Mouse (Mus musculus): ENCODE results near the gene Maip1. TPM values are rescaled to one million over a fixed set of nuclear protein-coding genes. Genes with fewer than 3 reads are reported as not detected.

Maip1 gene
- polyA plus RNA-seq, 1 experiment from 2014 or later, result 14.9 TPM

- peak; percentile 92 for ATAC-seq (ENCODE audit: low FRiP score)
- H3K36me3 ChIP-seq (replicated peaks; ENCODE audit: control insufficient read depth, insufficient read depth), result peaks cover 40% of the 10 kb centered on the region
- peak overlapping the region; percentile 54 for H3K27ac ChIP-seq
- H3K9ac ChIP-seq, result no peak overlapping the region
- no peaks in the 10 kb centered on the region for H3K9me3 ChIP-seq (ENCODE audit: control insufficient read depth, low read length)
- peak; percentile 72 for DNase-seq (ENCODE audit: low spot score)
- no peaks in the 10 kb centered on the region for H3K27me3 ChIP-seq (ENCODE audit: control insufficient read depth, insufficient read depth, low read length)
- 41% methylated on average over 2 of the region's 2 CpGs for WGBS
- H3K4me1 ChIP-seq (replicated peaks; ENCODE audit: control insufficient read depth, insufficient read depth, low read length), result no peaks in the 10 kb centered on the region
- H3K4me3 ChIP-seq (replicated peaks; ENCODE audit: low read length), result no peak overlapping the region
- no peak overlapping the region for H3K4me2 ChIP-seq (replicated peaks)
Observed at GRCm38 (mm10) chr1:57387876-57388275, 18.3 kb upstream of the Maip1 start.

DNA sequence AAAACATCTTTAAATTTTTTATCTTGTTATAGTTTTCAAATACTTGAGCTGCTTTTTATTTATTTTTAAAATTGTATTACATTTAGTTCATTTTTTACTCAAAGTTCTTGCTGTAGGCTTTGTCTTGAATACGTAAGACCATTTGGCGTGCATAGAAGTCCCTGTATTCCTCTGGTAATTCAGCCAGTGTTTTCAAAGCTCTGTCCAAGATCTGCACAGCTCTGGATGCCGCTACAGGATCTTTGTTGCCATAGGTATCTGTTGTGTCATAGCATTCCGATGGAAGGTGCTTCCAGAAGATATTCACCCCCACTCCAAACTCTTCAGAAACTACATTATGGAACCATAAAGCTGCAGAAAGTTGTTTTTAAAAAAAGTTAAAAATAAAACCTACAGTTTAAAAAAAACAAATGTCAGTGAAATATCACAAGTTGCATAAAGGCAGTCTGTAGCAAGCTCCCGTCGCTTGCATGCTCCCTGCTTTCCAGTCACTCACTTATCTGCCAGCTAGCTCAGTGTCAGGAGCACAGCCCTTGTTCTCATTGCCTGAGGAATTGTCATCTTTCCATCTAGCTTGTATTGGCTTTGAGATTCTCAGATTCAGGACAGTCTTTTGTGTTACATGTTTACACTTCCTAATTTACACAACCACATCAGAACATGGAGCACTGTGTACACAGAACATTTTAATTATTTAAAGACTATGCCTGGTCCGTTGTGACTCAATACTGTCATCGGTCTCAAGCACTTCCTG is 17.5 kb upstream of the Maip1 start:
- H3K9me3 ChIP-seq (ENCODE audit: control insufficient read depth, low read length), result no peaks in the 10 kb centered on the region
- no peak overlapping the region for H3K4me3 ChIP-seq (replicated peaks; ENCODE audit: low read length)
- H3K36me3 ChIP-seq (replicated peaks; ENCODE audit: control insufficient read depth, insufficient read depth), result peaks cover 41% of the 10 kb centered on the region
- no peaks in the 10 kb centered on the region for H3K27me3 ChIP-seq (ENCODE audit: control insufficient read depth, insufficient read depth, low read length)
- no peak overlapping the region for H3K9ac ChIP-seq
- ATAC-seq (ENCODE audit: low FRiP score) (no peak), DNase-seq (ENCODE audit: low spot score) (no peak)
- no peak overlapping the region; the same call in 1 of the 2 replicates for H3K27ac ChIP-seq
- H3K4me1 ChIP-seq (replicated peaks; ENCODE audit: control insufficient read depth, insufficient read depth, low read length), result no peaks in the 10 kb centered on the region
- no peak overlapping the region for H3K4me2 ChIP-seq (replicated peaks)
- 81% methylated on average over 8 of the region's 8 CpGs for WGBS

DNA sequence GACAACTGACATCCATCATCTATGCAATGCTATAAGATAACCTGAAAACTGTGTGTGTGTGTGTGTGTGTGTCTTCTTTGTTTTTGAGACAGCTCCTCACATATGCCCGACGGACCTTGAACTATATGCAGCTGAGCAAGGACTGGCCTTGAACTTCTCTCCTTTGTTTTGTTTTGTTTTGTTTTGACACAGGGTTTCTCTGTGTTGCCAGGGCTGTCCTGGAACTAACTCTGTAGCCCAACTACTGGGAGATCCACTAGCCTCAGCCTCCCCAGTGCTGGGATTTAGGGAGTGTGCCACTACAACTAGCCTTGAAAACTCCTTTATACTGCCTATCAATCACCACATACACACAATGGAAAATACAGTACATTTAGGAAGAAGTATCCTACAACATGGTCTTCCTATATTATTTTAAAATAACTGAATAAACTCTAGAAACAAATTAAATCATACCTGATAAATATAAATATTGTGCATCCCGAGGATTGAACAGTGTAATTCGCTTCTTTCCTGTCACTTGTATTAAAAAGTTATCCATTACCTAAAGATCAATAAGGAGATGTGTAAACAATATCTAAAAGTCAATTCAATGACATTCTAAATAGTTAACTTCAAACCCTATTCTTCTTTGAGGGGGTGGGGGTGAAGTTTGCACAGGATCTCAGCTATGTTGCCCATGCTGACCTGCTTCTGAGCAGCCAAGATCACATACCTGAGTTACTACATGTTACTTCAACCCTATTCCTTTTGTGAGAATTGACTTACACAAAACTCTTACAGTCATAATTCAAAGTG is 14.9 kb upstream of the Maip1 start:
- Histone ChIP-seq H3K27me3 (ENCODE audit: control insufficient read depth, insufficient read depth, low read length) (no peaks in the 10 kb centered on the region), H3K4me3 (replicated peaks; ENCODE audit: low read length) (no peak overlapping the region), H3K9me3 (ENCODE audit: control insufficient read depth, low read length) (no peaks in the 10 kb centered on the region), H3K27ac (no peak overlapping the region), H3K4me1 (replicated peaks; ENCODE audit: control insufficient read depth, insufficient read depth, low read length) (no peaks in the 10 kb centered on the region), H3K4me2 (replicated peaks) (no peak overlapping the region), H3K9ac (no peak overlapping the region), H3K36me3 (replicated peaks; ENCODE audit: control insufficient read depth, insufficient read depth) (peaks cover 49% of the 10 kb centered on the region)
- WGBS, result 90% methylated on average over 4 of the region's 4 CpGs
- no peak for ATAC-seq (ENCODE audit: low FRiP score)
- no peak for DNase-seq (ENCODE audit: low spot score)

DNA sequence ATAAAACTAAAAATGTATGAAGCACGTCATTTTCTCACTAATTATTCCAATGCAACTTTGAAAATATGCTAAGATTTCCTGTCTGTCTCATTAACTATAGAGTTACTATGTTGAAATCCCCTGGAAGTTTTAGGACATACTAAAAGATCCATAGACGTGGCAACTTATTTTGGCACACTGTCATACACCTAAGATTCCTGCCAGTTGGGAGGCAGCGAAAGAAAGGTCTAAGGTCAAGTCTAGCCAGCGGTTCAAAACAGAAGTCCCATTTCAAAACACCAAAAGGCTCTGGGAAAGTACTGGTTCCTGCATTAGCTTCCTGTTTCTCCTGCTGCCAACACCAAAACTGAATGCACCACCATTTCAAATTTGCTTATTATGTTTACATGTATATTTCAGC is 13.7 kb upstream of the Maip1 start:
- no peak overlapping the region for H3K9ac ChIP-seq
- 89% methylated on average over 4 of the region's 4 CpGs for WGBS
- ATAC-seq (ENCODE audit: low FRiP score) (no peak), DNase-seq (ENCODE audit: low spot score) (no peak)
- H3K9me3 ChIP-seq (ENCODE audit: control insufficient read depth, low read length), result no peaks in the 10 kb centered on the region
- H3K36me3 ChIP-seq (replicated peaks; ENCODE audit: control insufficient read depth, insufficient read depth), result peaks cover 61% of the 10 kb centered on the region
- H3K4me1 ChIP-seq (replicated peaks; ENCODE audit: control insufficient read depth, insufficient read depth, low read length), result no peaks in the 10 kb centered on the region
- H3K4me2 ChIP-seq (replicated peaks), result no peak overlapping the region
- no peak overlapping the region for H3K4me3 ChIP-seq (replicated peaks; ENCODE audit: low read length)
- H3K27me3 ChIP-seq (ENCODE audit: control insufficient read depth, insufficient read depth, low read length), result no peaks in the 10 kb centered on the region
- H3K27ac ChIP-seq, result no peak overlapping the region

DNA sequence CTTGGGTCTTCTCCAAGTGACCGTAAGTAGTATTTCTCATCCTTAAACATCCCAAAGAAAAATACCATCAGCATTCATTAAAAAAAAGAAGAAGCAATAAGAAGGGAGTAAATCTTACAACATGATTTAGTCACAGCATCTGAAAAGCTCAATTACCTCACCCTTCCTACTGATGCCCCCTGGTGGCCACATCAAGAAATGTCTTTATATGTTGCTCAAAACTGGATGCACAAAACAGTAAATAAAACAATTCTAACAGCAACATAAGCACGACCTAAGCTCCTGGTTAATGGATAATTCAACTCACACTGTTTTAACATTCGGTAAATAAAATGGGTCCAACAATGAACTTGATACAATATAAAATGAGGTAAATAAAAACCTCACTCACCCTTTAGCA is 12.1 kb upstream of the Maip1 start:
- Histone ChIP-seq H3K27ac (no peak overlapping the region), H3K4me1 (replicated peaks; ENCODE audit: control insufficient read depth, insufficient read depth, low read length) (no peaks in the 10 kb centered on the region), H3K4me2 (replicated peaks) (no peak overlapping the region), H3K27me3 (ENCODE audit: control insufficient read depth, insufficient read depth, low read length) (no peaks in the 10 kb centered on the region), H3K9ac (no peak overlapping the region), H3K4me3 (replicated peaks; ENCODE audit: low read length) (no peak overlapping the region), H3K36me3 (replicated peaks; ENCODE audit: control insufficient read depth, insufficient read depth) (peaks cover 58% of the 10 kb centered on the region), H3K9me3 (ENCODE audit: control insufficient read depth, low read length) (no peaks in the 10 kb centered on the region)
- peak; percentile 72 for DNase-seq (ENCODE audit: low spot score)
- 65% methylated on average over 3 of the region's 3 CpGs for WGBS
- ATAC-seq (ENCODE audit: low FRiP score), result no peak

DNA sequence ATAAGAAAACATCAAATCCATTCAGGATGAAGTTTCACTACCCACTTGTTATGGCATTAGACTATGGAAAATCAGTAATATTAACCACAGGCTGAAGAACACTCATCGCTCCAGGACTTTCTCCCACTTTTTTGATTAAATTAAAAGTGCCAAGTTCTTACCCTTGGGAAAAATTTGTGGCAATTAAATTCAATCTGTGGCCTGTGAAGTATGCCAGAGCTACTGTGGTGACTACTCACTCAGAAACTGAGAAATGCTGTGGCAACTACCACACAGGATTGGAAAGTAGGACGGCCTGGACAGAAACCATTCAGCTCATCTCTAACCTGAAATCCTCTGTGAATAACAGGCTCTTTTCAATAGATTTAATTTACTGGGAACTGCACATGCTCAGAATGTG is 5.8 kb upstream of the Maip1 start:
- no peaks in the 10 kb centered on the region for H3K4me1 ChIP-seq (replicated peaks; ENCODE audit: control insufficient read depth, insufficient read depth, low read length)
- H3K27ac ChIP-seq, result no peak overlapping the region
- DNase-seq (ENCODE audit: low spot score), result no peak
- no peak for ATAC-seq (ENCODE audit: low FRiP score)
- H3K9me3 ChIP-seq (ENCODE audit: control insufficient read depth, low read length), result no peaks in the 10 kb centered on the region
- WGBS, result 91% methylated on average over 2 of the region's 2 CpGs
- no peaks in the 10 kb centered on the region for H3K27me3 ChIP-seq (ENCODE audit: control insufficient read depth, insufficient read depth, low read length)
- H3K4me3 ChIP-seq (replicated peaks; ENCODE audit: low read length), result no peak overlapping the region
- H3K36me3 ChIP-seq (replicated peaks; ENCODE audit: control insufficient read depth, insufficient read depth), result peaks cover 40% of the 10 kb centered on the region; the same call in 1 of the 2 replicates
- H3K9ac ChIP-seq, result no peak overlapping the region
- no peak overlapping the region for H3K4me2 ChIP-seq (replicated peaks)

DNA sequence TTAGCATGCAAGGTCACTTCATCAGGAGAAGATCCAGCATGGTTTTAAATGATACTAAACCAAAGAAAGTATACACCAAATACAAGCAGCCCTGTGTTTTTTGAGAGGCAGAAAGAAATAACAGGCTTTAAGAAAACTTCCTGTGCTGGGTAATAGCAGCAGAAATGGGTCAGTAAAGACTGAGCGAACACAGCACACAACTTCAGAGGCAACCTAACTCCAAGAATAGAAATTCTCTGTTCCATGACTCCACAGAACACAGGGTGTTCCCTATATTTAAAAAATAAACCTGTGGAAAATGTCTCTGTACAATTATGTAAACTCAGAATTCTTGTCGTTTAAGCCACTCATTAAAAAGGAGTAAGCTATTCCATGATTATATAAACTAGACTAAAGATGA is 5.3 kb upstream of the Maip1 start:
- no peak overlapping the region for H3K4me2 ChIP-seq (replicated peaks)
- H3K27ac ChIP-seq, result no peak overlapping the region
- H3K36me3 ChIP-seq (replicated peaks; ENCODE audit: control insufficient read depth, insufficient read depth), result peaks cover 37% of the 10 kb centered on the region; the same call in 1 of the 2 replicates
- H3K9me3 ChIP-seq (ENCODE audit: control insufficient read depth, low read length), result no peaks in the 10 kb centered on the region
- H3K4me1 ChIP-seq (replicated peaks; ENCODE audit: control insufficient read depth, insufficient read depth, low read length), result no peaks in the 10 kb centered on the region; the same call in 1 of the 2 replicates
- WGBS, result over 99% methylated on average over 2 of the region's 2 CpGs
- no peaks in the 10 kb centered on the region for H3K27me3 ChIP-seq (ENCODE audit: control insufficient read depth, insufficient read depth, low read length)
- ATAC-seq (ENCODE audit: low FRiP score) (no peak), DNase-seq (ENCODE audit: low spot score) (no peak)
- H3K4me3 ChIP-seq (replicated peaks; ENCODE audit: low read length), result no peak overlapping the region
- H3K9ac ChIP-seq, result no peak overlapping the region

DNA sequence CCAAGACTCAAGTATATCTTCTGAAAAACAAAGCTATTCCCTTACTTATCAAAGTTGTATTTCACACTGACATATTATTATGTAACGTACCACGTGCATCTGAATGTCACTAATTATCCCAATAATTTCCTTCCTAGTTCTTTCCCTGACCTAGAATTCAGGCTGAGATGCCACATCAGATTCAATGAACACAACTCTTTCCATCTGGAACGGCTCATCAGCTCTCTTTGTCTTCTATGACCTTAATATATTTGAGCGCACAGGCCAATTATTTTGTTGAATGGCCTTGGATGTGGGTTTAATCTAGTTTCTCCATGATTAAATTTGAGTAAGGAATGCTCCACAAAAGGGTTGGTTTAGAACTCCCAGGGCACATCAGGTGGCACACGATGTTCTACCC is 4.0 kb upstream of the Maip1 start:
- no peaks in the 10 kb centered on the region for H3K27me3 ChIP-seq (ENCODE audit: control insufficient read depth, insufficient read depth, low read length)

GRCm38 (mm10) chr1:57408994-57409393 is 2.9 kb downstream of the Maip1 start:
- 96% methylated on average over 2 of the region's 2 CpGs for WGBS
- Histone ChIP-seq H3K9me3 (ENCODE audit: control insufficient read depth, low read length) (no peaks in the 10 kb centered on the region), H3K9ac (no peak overlapping the region), H3K4me3 (replicated peaks; ENCODE audit: low read length) (no peak overlapping the region), H3K4me2 (replicated peaks) (peak overlapping the region; percentile 19), H3K36me3 (replicated peaks; ENCODE audit: control insufficient read depth, insufficient read depth) (peaks cover 28% of the 10 kb centered on the region), H3K4me1 (replicated peaks; ENCODE audit: control insufficient read depth, insufficient read depth, low read length) (peaks cover 27% of the 10 kb centered on the region), H3K27me3 (ENCODE audit: control insufficient read depth, insufficient read depth, low read length) (no peaks in the 10 kb centered on the region), H3K27ac (no peak overlapping the region)
- DNase-seq (ENCODE audit: low spot score) (no peak), ATAC-seq (ENCODE audit: low FRiP score) (no peak)

More for the DNA sequence above, 4.0 kb upstream of the Maip1 start:
- Histone ChIP-seq H3K27ac (no peak overlapping the region), H3K9me3 (ENCODE audit: control insufficient read depth, low read length) (no peaks in the 10 kb centered on the region), H3K4me1 (replicated peaks; ENCODE audit: control insufficient read depth, insufficient read depth, low read length) (peaks cover under 1% of the 10 kb centered on the region), H3K9ac (no peak overlapping the region), H3K4me2 (replicated peaks) (no peak overlapping the region), H3K36me3 (replicated peaks; ENCODE audit: control insufficient read depth, insufficient read depth) (peaks cover 25% of the 10 kb centered on the region; the same call in 1 of the 2 replicates), H3K4me3 (replicated peaks; ENCODE audit: low read length) (no peak overlapping the region)
- no peak for ATAC-seq (ENCODE audit: low FRiP score)
- WGBS, result 87% methylated on average over 5 of the region's 5 CpGs
- DNase-seq (ENCODE audit: low spot score), result no peak

All from hindbrain, embryonic 14.5 days (tissue).